Mouse (Mus musculus) embryonic facial prominence, embryonic 11.5 days (tissue): ENCODE results near the gene Mrps34. TPM values are rescaled to one million over a fixed set of nuclear protein-coding genes. Genes with fewer than 3 reads are reported as not detected.

Experiments
- ATAC-seq: fragments of 200-750 bp; cut with Nextera tagmentation; replicated peaks from 2 replicates; pipeline ENCODE4 v1.8.0; 2017; ENCODE audit warnings: low read depth; ENCODE audit not compliant: insufficient number of reproducible peaks, low FRiP score, low TSS enrichment
- DNase-seq: peaks from one replicate; pipeline ENCODE4 v3.0.0-alpha.2; 2015; ENCODE audit warnings: low spot score
- H3K27ac ChIP-seq: fragments of 300-500 bp; sonication (generic); replicated peaks from 2 replicates; pipeline ENCODE4 v1.5.1; 2014; ENCODE audit warnings: mild to moderate bottlenecking, low read depth, low read length, control low read depth
- H3K27me3 ChIP-seq: fragments of 300-500 bp; sonication (generic); 2 replicates; pipeline ENCODE4 v1.6.1; 2014; ENCODE audit warnings: mild to moderate bottlenecking, low read length, moderate library complexity, mixed read lengths; ENCODE audit not compliant: control insufficient read depth, insufficient read depth
- H3K36me3 ChIP-seq: fragments of 300-500 bp; sonication (generic); replicated peaks from 2 replicates; pipeline ENCODE4 v1.6.1; 2014; ENCODE audit warnings: low read depth, mild to moderate bottlenecking, low read length, moderate library complexity, mixed read lengths; ENCODE audit not compliant: control insufficient read depth, insufficient read depth
- H3K4me1 ChIP-seq: fragments of 300-500 bp; sonication (generic); 2 replicates; pipeline ENCODE4 v1.6.1; 2014; ENCODE audit warnings: low read length, mixed read lengths; ENCODE audit not compliant: control insufficient read depth, insufficient read depth
- H3K4me2 ChIP-seq: fragments of 300-500 bp; sonication (generic); 2 replicates; pipeline ENCODE4 v1.6.1; 2014; ENCODE audit warnings: low read depth, mild to moderate bottlenecking, control low read depth, low read length, moderate library complexity
- H3K4me3 ChIP-seq: fragments of 300-500 bp; sonication (generic); 2 replicates; pipeline ENCODE4 v1.5.1; 2014; ENCODE audit warnings: low read depth, low read length, control low read depth
- H3K9ac ChIP-seq: fragments of 300-500 bp; sonication (generic); replicated peaks from 2 replicates; pipeline ENCODE4 v1.6.1; 2014; ENCODE audit warnings: mild to moderate bottlenecking, control low read depth, low read length
- H3K9me3 ChIP-seq: fragments of 300-500 bp; sonication (generic); replicated peaks from 2 replicates; pipeline ENCODE4 v1.6.1; 2016; ENCODE audit warnings: mild to moderate bottlenecking, low read length, inconsistent platforms, mixed read lengths; ENCODE audit not compliant: control insufficient read depth
- WGBS: fragments of 180-500 bp; shearing (Covaris S2); extraction: QIAGEN DNeasy Blood & Tissue Kit; methylation state at CpG from one replicate; pipeline ENCODE4 v1.1.7; 2014; 5-methylcytosine and 5-hydroxymethylcytosine counted together
- polyA plus RNA-seq: library from polyadenylated mRNA; unstranded; fragments of >200 nt; fragmentation: Nextera tagmentation; extraction: Ambion mirVana; gene quantifications from 2 replicates; pipeline ENCODE4 v1.2.1, GENCODE M21; 2014

Mrps34 gene
- polyA plus RNA-seq, 1 experiment from 2014 or later = 68.6 TPM

DNA sequence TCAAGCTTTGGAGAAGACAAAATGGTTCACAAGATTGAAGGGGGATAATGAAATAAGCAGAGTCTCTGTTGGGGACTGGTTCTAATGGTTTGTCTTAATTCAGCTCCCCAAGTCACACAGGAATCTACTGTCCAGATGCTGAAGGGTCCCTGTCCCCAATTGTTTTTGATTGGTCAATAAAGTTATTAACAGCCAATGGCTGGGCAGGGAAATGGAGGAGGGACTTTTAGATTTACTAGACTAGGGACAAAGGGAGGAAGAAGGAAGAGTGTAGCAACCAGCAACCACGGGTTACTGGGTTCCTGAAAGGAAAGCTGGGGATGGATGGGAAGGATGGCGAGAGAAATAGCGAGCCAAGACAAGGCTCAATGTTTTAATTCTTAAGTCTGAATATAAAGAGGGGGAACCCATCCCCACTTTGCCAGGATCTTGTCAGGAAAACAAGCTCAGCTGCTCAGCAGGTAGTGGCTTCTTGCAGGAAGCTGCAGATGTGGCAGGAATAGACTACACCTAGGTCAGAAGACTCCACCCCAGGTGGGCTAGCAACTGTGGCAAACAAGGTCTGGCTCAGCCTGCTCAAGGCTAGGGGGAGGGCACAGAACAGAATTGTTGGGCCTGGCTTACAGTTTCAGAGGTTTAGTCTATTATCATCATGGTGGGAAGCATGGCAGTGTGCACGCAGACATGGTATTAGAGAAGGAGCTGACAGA is 21.1 kb upstream of the Mrps34 start:
- WGBS = 52% methylated on average over 4 of the region's 4 CpGs
- DNase-seq (no peak), ATAC-seq (no peak)
- no peak overlapping the region for H3K9ac ChIP-seq
- no peaks in the 10 kb centered on the region; the same call in 1 of the 2 replicates for H3K4me1 ChIP-seq
- H3K27ac ChIP-seq = no peak overlapping the region
- H3K36me3 ChIP-seq = no peaks in the 10 kb centered on the region
- H3K4me2 ChIP-seq = no peak overlapping the region
- H3K4me3 ChIP-seq = no peak overlapping the region
- no peaks in the 10 kb centered on the region for H3K9me3 ChIP-seq
- no peaks in the 10 kb centered on the region for H3K27me3 ChIP-seq

DNA sequence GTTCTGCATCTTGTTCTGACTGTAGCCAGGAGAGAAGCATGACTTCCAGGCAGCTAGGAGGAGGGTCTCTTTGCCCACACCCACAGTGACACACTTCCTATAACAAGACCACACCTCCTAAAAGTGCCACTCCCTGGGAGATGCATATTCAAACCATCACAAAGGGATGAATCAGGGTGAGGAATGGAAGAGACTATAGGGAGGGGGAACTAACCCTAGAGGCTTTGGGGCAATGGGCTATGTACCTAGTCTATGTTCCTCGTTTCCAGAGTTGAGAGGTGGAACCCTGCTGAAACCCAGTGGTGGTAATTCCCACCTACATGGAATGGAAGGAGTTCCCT is 20.5 kb upstream of the Mrps34 start:
- H3K27ac ChIP-seq = no peak overlapping the region
- no peaks in the 10 kb centered on the region; the same call in 1 of the 2 replicates for H3K4me1 ChIP-seq
- no peaks in the 10 kb centered on the region for H3K9me3 ChIP-seq
- no peaks in the 10 kb centered on the region for H3K27me3 ChIP-seq
- no peaks in the 10 kb centered on the region for H3K36me3 ChIP-seq
- no peak overlapping the region for H3K4me2 ChIP-seq
- DNase-seq = no peak
- 53% methylated on average over 1 of the region's 1 CpGs for WGBS
- no peak overlapping the region for H3K4me3 ChIP-seq
- H3K9ac ChIP-seq = no peak overlapping the region
- no peak for ATAC-seq

DNA sequence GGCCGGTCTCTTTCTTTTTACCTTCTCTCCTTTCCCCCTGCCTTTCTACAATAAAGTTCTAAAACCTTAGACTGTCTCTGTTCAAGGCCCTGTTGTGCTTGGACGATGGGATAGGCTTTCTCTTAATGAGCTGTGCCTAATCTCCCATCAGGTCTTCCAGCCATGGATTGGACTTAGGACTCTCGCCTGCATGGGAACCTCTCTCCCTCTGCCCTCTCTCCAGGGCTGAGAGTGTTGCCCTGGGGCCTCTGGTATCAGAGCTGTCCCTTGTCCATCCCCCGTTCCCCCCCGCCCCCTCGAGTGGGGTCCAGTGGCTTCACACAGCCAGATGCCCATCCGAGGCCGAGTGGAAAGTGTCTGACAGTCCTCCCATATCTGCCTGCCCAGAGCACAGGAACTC is 19.9 kb upstream of the Mrps34 start:
- Histone ChIP-seq H3K36me3 (no peaks in the 10 kb centered on the region), H3K27me3 (no peaks in the 10 kb centered on the region), H3K4me1 (no peaks in the 10 kb centered on the region; the same call in 1 of the 2 replicates), H3K9me3 (no peaks in the 10 kb centered on the region), H3K4me2 (no peak overlapping the region), H3K4me3 (no peak overlapping the region), H3K27ac (no peak overlapping the region), H3K9ac (no peak overlapping the region)
- WGBS = 82% methylated on average over 8 of the region's 8 CpGs
- DNase-seq = no peak
- no peak for ATAC-seq

DNA sequence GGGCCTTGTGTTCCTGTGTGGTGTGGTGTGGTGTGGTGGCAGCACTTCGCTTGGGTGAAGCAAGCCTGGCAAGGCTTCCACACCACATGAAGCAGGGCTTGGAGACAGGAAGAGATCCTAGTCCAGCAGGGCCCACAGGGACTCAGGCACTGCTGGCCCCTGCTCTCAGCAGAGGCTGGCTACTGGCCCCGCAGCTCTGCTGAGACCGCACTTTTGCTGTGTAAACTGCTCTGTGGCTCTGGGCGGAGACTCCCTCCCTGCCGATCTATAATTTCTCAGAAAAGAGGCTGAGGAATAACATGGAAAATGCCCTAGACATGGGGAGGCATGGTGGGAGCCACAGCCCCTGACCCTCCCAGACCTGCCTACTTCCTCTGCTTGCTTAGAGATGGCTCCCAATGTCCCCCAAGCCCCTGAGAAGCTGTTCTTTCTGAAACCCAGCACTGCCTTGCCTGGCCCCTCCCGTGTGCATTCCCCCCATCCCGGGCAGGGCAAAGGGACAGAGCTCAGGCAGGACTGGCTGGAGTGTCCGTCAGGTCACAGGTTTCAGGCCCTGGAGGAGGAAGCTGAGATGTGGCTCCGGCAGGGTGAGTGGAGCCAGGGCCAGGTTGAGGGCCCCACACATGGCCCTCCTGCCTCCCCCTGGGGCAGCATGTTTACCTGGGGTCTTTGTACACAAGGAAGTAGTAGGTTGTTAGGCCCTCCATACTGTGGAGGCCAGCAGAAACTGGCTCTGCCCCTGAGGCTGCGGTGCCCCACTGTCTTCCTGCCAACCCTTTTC is 17.4 kb upstream of the Mrps34 start:
- peak overlapping the region; percentile 22 for H3K9ac ChIP-seq

DNA sequence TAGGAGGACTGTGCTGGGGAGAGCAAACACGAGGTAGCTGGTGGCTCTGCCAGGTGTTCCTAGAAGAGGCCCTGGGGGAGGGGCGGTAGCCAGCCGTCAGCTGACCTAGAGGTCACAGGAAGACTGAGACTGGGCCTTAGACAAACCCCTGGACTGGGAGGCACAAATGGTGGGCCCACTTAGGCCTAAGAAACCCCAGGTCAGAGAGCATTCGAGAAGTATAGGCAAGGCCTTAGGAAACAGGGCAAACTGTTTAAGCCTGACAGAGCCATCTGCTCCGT is 16.9 kb upstream of the Mrps34 start:
- Histone ChIP-seq H3K4me3 (no peak overlapping the region), H3K27ac (no peak overlapping the region), H3K27me3 (no peaks in the 10 kb centered on the region), H3K9me3 (no peaks in the 10 kb centered on the region), H3K4me2 (no peak overlapping the region), H3K9ac (no peak overlapping the region), H3K4me1 (no peaks in the 10 kb centered on the region; the same call in 1 of the 2 replicates), H3K36me3 (no peaks in the 10 kb centered on the region; the same call in 1 of the 2 replicates)
- DNase-seq = no peak
- 22% methylated on average over 5 of the region's 5 CpGs for WGBS
- peak; percentile 27; the same call in 1 of the 2 replicates for ATAC-seq

More for the DNA sequence above, 17.4 kb upstream of the Mrps34 start:
- H3K27me3 ChIP-seq = no peaks in the 10 kb centered on the region
- no peak overlapping the region for H3K27ac ChIP-seq
- ATAC-seq (peak; percentile 17; the same call in 1 of the 2 replicates), DNase-seq (no peak)
- no peaks in the 10 kb centered on the region; the same call in 1 of the 2 replicates for H3K4me1 ChIP-seq
- no peaks in the 10 kb centered on the region for H3K9me3 ChIP-seq
- no peak overlapping the region for H3K4me2 ChIP-seq
- 55% methylated on average over 10 of the region's 10 CpGs for WGBS
- no peaks in the 10 kb centered on the region for H3K36me3 ChIP-seq
- no peak overlapping the region for H3K4me3 ChIP-seq

DNA sequence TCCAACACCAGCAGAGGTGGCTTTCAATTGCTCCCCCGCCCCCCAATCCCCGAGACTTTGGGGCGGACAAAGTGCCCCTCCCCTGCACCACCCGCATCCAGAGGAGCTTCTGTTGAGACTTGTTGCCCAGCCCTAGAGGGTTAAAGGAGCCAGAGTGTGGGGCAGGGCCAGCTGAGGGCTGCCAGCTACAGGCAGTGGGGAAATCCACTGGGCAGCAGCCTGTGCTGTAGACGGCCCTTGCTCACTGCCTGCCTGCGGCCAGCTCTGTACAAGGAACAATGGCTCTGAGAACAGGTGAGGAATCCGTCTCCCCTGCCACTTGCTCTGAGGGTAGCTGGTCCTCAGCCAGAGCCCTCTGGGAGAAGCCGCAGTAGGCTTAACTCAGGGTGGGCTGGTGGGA is 16.4 kb upstream of the Mrps34 start:
- no peak for DNase-seq
- H3K27me3 ChIP-seq = no peaks in the 10 kb centered on the region
- no peaks in the 10 kb centered on the region; the same call in 1 of the 2 replicates for H3K4me1 ChIP-seq
- no peak overlapping the region for H3K4me2 ChIP-seq
- no peaks in the 10 kb centered on the region; the same call in 1 of the 2 replicates for H3K36me3 ChIP-seq
- H3K9ac ChIP-seq = peak overlapping the region; percentile 6; the same call in 1 of the 2 replicates
- ATAC-seq = no peak
- WGBS = 80% methylated on average over 8 of the region's 8 CpGs
- no peak overlapping the region for H3K4me3 ChIP-seq
- H3K9me3 ChIP-seq = no peaks in the 10 kb centered on the region
- H3K27ac ChIP-seq = no peak overlapping the region

DNA sequence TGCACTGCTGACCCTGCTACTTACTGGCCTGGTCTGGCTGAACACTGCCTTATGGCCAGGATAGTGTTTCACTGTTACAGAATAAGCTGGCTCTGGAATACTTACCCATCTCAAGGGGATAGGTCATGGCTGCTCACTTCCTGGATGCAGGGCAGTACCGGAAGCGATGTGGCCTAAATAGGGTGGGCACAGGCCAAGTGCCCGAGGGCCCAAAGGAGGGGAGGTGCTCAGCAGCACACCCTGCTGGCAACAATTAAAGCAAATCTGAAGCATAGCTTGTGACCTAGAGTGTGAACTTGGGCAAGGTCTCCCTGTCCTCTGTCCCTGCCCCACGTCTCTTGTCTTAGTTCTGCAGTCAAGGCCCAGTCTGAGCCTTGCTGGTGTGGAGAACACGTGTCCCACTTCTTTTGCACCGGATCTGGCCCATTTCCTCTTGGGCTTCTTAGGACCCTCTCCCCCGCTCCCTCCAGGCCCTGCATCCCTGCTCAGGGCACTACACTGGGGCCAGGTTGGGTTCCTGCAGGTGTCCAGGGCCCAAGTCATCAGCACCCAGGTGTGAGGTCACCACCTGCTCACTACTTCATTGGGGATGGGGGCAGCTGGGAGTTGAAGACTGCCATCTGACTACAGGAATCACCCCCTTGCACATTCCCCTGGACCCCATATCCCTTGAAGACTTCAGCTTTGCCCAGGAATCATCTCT is 13.0 kb upstream of the Mrps34 start:
- Histone ChIP-seq H3K4me2 (no peak overlapping the region), H3K9ac (peak overlapping the region; percentile 30; the same call in 1 of the 2 replicates), H3K4me1 (no peaks in the 10 kb centered on the region; the same call in none of the 2 replicates), H3K4me3 (no peak overlapping the region), H3K36me3 (no peaks in the 10 kb centered on the region; the same call in 1 of the 2 replicates), H3K27me3 (no peaks in the 10 kb centered on the region), H3K9me3 (no peaks in the 10 kb centered on the region), H3K27ac (no peak overlapping the region)
- DNase-seq = peak; percentile 54
- no peak for ATAC-seq
- WGBS = 45% methylated on average over 7 of the region's 7 CpGs
